Mouse (Mus musculus): ENCODE results near the gene Pcyt2.

Pcyt2 gene

GRCm38 (mm10) chr11:120617519-120618112, at the start of gene Pcyt2:
TSS of gene Pcyt2 (minus strand) at chr11:120617936.
- DNase-seq (ENCODE audit: low read depth, low spot score): peak; percentile 81

- no peak for DNase-seq (ENCODE audit: low read depth, low spot score)
Observed at GRCm38 (mm10) chr11:120666617-120667016, 48.9 kb upstream of the Pcyt2 start.

GRCm38 (mm10) chr11:120665406-120665805, 47.7 kb upstream of the Pcyt2 start:
- no peak for DNase-seq (ENCODE audit: low read depth, low spot score)

- DNase-seq (ENCODE audit: low read depth, low spot score): no peak
Observed at GRCm38 (mm10) chr11:120663714-120664113, 46.0 kb upstream of the Pcyt2 start.

GRCm38 (mm10) chr11:120662759-120663158, 45.0 kb upstream of the Pcyt2 start:
- DNase-seq (ENCODE audit: low read depth, low spot score): no peak

- DNase-seq (ENCODE audit: low read depth, low spot score): no peak
Observed at GRCm38 (mm10) chr11:120661076-120661460, 43.3 kb upstream of the Pcyt2 start, which contains the start of gene Notum. TSS of gene Notum (minus strand) at chr11:120661175.

GRCm38 (mm10) chr11:120660301-120661075, 42.8 kb upstream of the Pcyt2 start:
- DNase-seq (ENCODE audit: low read depth, low spot score): no peak

GRCm38 (mm10) chr11:120659509-120660300, 42.0 kb upstream of the Pcyt2 start:
- DNase-seq (ENCODE audit: low read depth, low spot score): no peak

- peak; percentile 57 for DNase-seq (ENCODE audit: low read depth, low spot score)
Observed at GRCm38 (mm10) chr11:120658876-120659410, 41.2 kb upstream of the Pcyt2 start.

GRCm38 (mm10) chr11:120657301-120657700, 39.6 kb upstream of the Pcyt2 start:
- no peak for DNase-seq (ENCODE audit: low read depth, low spot score)

GRCm38 (mm10) chr11:120654741-120655140, 37.0 kb upstream of the Pcyt2 start:
- DNase-seq (ENCODE audit: low read depth, low spot score): no peak

- peak; percentile 33 for DNase-seq (ENCODE audit: low read depth, low spot score)
Observed at GRCm38 (mm10) chr11:120651872-120652271, 34.1 kb upstream of the Pcyt2 start.

- no peak for DNase-seq (ENCODE audit: low read depth, low spot score)
Observed at GRCm38 (mm10) chr11:120648001-120648476, 30.3 kb upstream of the Pcyt2 start, which contains the start of gene Myadml2. TSS of gene Myadml2 (minus strand) at chr11:120648158.

GRCm38 (mm10) chr11:120647047-120647830, 29.5 kb upstream of the Pcyt2 start:
- no peak for DNase-seq (ENCODE audit: low read depth, low spot score)

GRCm38 (mm10) chr11:120643601-120643987, 25.9 kb upstream of the Pcyt2 start, which contains the start of gene Pycr1:
TSS of gene Pycr1 (minus strand) at chr11:120643769.
- DNase-seq (ENCODE audit: low read depth, low spot score): peak; percentile 96

- peak; percentile 32 for DNase-seq (ENCODE audit: low read depth, low spot score)
Observed at GRCm38 (mm10) chr11:120642939-120643600, 25.3 kb upstream of the Pcyt2 start.

GRCm38 (mm10) chr11:120641869-120642268, 24.1 kb upstream of the Pcyt2 start:
- no peak for DNase-seq (ENCODE audit: low read depth, low spot score)

- no peak for DNase-seq (ENCODE audit: low read depth, low spot score)
Observed at GRCm38 (mm10) chr11:120641255-120641654, 23.5 kb upstream of the Pcyt2 start.

- no peak for DNase-seq (ENCODE audit: low read depth, low spot score)
Observed at GRCm38 (mm10) chr11:120634810-120635209, 17.1 kb upstream of the Pcyt2 start.
